Mouse (Mus musculus) bone marrow, adult 2 months (tissue): ENCODE results near the gene Tm7sf3.

ENCODE experiments used
- CTCF ChIP-seq: fragments of 200-500 bp; IDR thresholded peaks from 2 replicates; pipeline ENCODE4 v1.5.1; 2011; ENCODE audit warnings: low read length, control low read depth; ENCODE audit not compliant: control insufficient read depth, insufficient read depth
- POLR2A ChIP-seq: fragments of 200-500 bp; IDR thresholded peaks from 2 replicates; pipeline ENCODE4 v1.6.1; 2011; ENCODE audit warnings: low read depth, mild to moderate bottlenecking, control low read depth, low read length, borderline replicate concordance; ENCODE audit not compliant: control insufficient read depth

GRCm38 (mm10) chr6:146688010-146688409 lies 45.4 kb upstream of the Tm7sf3 start:
- no peak for TF ChIP-seq POLR2A
- TF ChIP-seq CTCF, result no peak
